Mouse (Mus musculus): ENCODE results near the gene Nid1. TPM values are rescaled to one million over a fixed set of nuclear protein-coding genes. Genes with fewer than 3 reads are reported as not detected.

Gene Nid1
- total RNA-seq, 1 experiment from 2014 or later: 0.45 TPM

- ATAC-seq (replicated peaks in 1 of 2; ENCODE audit: insufficient read depth in 1 of 2, low FRiP score in 2 of 2, low TSS enrichment in 1 of 2, low read depth in 1 of 2, poor library complexity in 2 of 2, severe bottlenecking in 2 of 2): no peak
Measured at GRCm38 (mm10) chr13:13553660-13554059, 116.3 kb downstream of the Nid1 start.

GRCm38 (mm10) chr13:13555196-13555595 lies 117.8 kb downstream of the Nid1 start:
- no peak for ATAC-seq (replicated peaks in 1 of 2; ENCODE audit: insufficient read depth in 1 of 2, low FRiP score in 2 of 2, low TSS enrichment in 1 of 2, low read depth in 1 of 2, poor library complexity in 2 of 2, severe bottlenecking in 2 of 2)

GRCm38 (mm10) chr13:13557001-13557743 lies 119.8 kb downstream of the Nid1 start:
- peak; percentile 64 to 68 for ATAC-seq (replicated peaks in 1 of 2; ENCODE audit: insufficient read depth in 1 of 2, low FRiP score in 2 of 2, low TSS enrichment in 1 of 2, low read depth in 1 of 2, poor library complexity in 2 of 2, severe bottlenecking in 2 of 2)

DNA sequence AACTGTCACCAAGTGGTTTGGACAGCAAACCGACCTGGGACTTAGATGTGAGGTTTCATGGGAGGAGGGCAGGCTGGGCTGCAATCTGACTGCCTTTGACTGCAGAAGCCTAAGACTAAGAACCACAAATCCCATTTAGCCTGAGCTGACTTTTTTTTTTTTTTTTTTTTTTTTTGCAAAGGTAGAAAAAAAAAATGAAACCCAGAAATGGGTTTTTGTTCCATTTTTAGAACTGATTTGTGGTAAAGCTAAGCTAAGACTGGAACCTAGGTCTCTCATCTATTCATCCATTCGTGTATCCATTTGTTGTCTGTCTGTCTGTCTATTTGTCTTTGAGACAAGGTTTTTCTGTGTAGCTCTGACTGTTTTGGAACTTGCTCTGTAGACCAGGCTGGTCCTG lies 120.9 kb downstream of the Nid1 start:
- no peak for ATAC-seq (replicated peaks in 1 of 2; ENCODE audit: insufficient read depth in 1 of 2, low FRiP score in 2 of 2, low TSS enrichment in 1 of 2, low read depth in 1 of 2, poor library complexity in 2 of 2, severe bottlenecking in 2 of 2)

GRCm38 (mm10) chr13:13558900-13559299 lies 121.5 kb downstream of the Nid1 start:
- peak; percentile 22 to 54; a peak in 2 of 4 replicates for ATAC-seq (replicated peaks in 1 of 2; ENCODE audit: insufficient read depth in 1 of 2, low FRiP score in 2 of 2, low TSS enrichment in 1 of 2, low read depth in 1 of 2, poor library complexity in 2 of 2, severe bottlenecking in 2 of 2)

Other genes starting within 250 kb of the Nid1 start
- 4.1 and 6.3 TPM in 2 replicates for gene Gpr137b, start 43.5 kb upstream of the Nid1 start, total RNA-seq (2017)
- 38.0 and 82.2 TPM in 2 replicates for gene Lyst, start 152.8 kb downstream of the Nid1 start, total RNA-seq (2017)